Mouse (Mus musculus): Measurements from ENCODE around the gene Tulp2. TPM values are rescaled to one million over a fixed set of nuclear protein-coding genes. Genes with fewer than 3 reads are reported as not detected.
"Not testable (repeated sequence)": the region's sequence is repeated elsewhere in the genome, so short reads cannot be mapped to it uniquely, and the experiment has no call there.

Tulp2 gene
- total and polyA plus RNA-seq, 3 experiments: 1.1 to 1.2 TPM; not detected in 1

- TF ChIP-seq GABPA (IDR thresholded peaks at IDR 0.05; ENCODE audit: low read depth, low read length) (no peak), CHD1 (IDR thresholded peaks at IDR 0.05; ENCODE audit: low read depth, low read length) (no peak; the same call in 1 of the 2 replicates), USF2 (IDR thresholded peaks at IDR 0.05; ENCODE audit: borderline replicate concordance in 1 of 2, insufficient read depth in 1 of 2, low read depth in 1 of 2, low read length in 2 of 2) (no peak), CHD2 (IDR thresholded peaks at IDR 0.05; ENCODE audit: low read length) (no peak), KAT2A (conservative IDR thresholded peaks at IDR 0.05; ENCODE audit: low read depth, low read length) (no peak), ZC3H11A (IDR thresholded peaks at IDR 0.05; ENCODE audit: low read depth, low read length) (peak; percentile 23; the same call in 1 of the 2 replicates), ZMIZ1 (IDR thresholded peaks at IDR 0.05; ENCODE audit: low read depth, low read length) (no peak; the same call in none of the 2 replicates), RCOR1 (IDR thresholded peaks at IDR 0.05; ENCODE audit: low read depth, low read length) (peak; percentile 11; the same call in 1 of the 2 replicates), ETS1 (IDR thresholded peaks at IDR 0.05; ENCODE audit: low read depth, low read length) (no peak)
Measured at GRCm38 (mm10) chr7:45526474-45527120, 44.9 kb downstream of the Tulp2 start (continued).

- peak overlapping the region; percentile 95 for H3K27ac ChIP-seq (ENCODE audit: control insufficient read depth, low read depth, low read length)
- H3K9ac ChIP-seq (ENCODE audit: control insufficient read depth, low read depth, low read length, poor library complexity, severe bottlenecking): peak overlapping the region; percentile 63
Measured at GRCm38 (mm10) chr7:45527169-45527568, 45.5 kb downstream of the Tulp2 start.

GRCm38 (mm10) chr7:45529461-45529860 lies 47.8 kb downstream of the Tulp2 start:
- peak; percentile 72 for DNase-seq (ENCODE audit: low read depth, low spot score)
- Histone ChIP-seq H3K36me3 (ENCODE audit: control insufficient read depth in 1 of 2, insufficient read depth in 2 of 2, low read length in 2 of 2) (peaks cover 0 to 12% of the 10 kb centered on the region in 2 experiments; a peak in 2 of 4 replicates), H3K27me3 (ENCODE audit: control insufficient read depth in 1 of 2, insufficient read depth in 2 of 2, low read length in 2 of 2) (peaks cover 0 to 5% of the 10 kb centered on the region in 2 experiments; a peak in 2 of 4 replicates), H3K9ac (ENCODE audit: control insufficient read depth, low read depth, low read length, poor library complexity, severe bottlenecking) (peak overlapping the region; percentile 68), H3K4me1 (ENCODE audit: control insufficient read depth in 1 of 2, insufficient read depth in 2 of 2, low read length in 2 of 2) (peaks cover 0 to 15% of the 10 kb centered on the region in 2 experiments; a peak in 3 of 4 replicates), H3K4me3 (ENCODE audit: control insufficient read depth in 1 of 2, insufficient read depth in 1 of 2, low read depth in 2 of 2, low read length in 2 of 2) (peak overlapping the region; percentile 34 to 36), H3K27ac (ENCODE audit: control insufficient read depth, low read depth, low read length) (0 out of 2 replicates have a peak overlapping the region, but pooled peaks have one; percentile 15), H3K79me2 (ENCODE audit: control insufficient read depth, insufficient read depth, low read length, poor library complexity) (peaks cover 13% of the 10 kb centered on the region), H3K9me3 (replicated peaks; ENCODE audit: insufficient read depth, low read length) (no peaks in the 10 kb centered on the region)
- TF ChIP-seq E2F4 (IDR thresholded peaks at IDR 0.05; ENCODE audit: borderline replicate concordance, low read depth, low read length) (no peak), CHD1 (IDR thresholded peaks at IDR 0.05; ENCODE audit: low read depth, low read length) (no peak), UBTF (IDR thresholded peaks at IDR 0.05; ENCODE audit: borderline replicate concordance, insufficient read depth, low read depth, low read length) (no peak), NRF1 (IDR thresholded peaks at IDR 0.05; ENCODE audit: insufficient read depth, low read depth, low read length, poor library complexity, severe bottlenecking) (no peak), SIN3A (IDR thresholded peaks at IDR 0.05; ENCODE audit: low read length) (0 out of 2 replicates have a peak, but pooled peaks have one; percentile 20), ELF1 (IDR thresholded peaks at IDR 0.05; ENCODE audit: low read depth, low read length) (peak; percentile 59), ETS1 (IDR thresholded peaks at IDR 0.05; ENCODE audit: low read depth, low read length) (no peak), ZNF384 (IDR thresholded peaks at IDR 0.05; ENCODE audit: low read depth, low read length) (no peak), RCOR1 (IDR thresholded peaks at IDR 0.05; ENCODE audit: low read depth, low read length) (no peak)

More at GRCm38 (mm10) chr7:45527169-45527568, 45.5 kb downstream of the Tulp2 start:
- peak overlapping the region; percentile 59 to 95; a peak in 3 of 4 replicates for H3K4me3 ChIP-seq (ENCODE audit: control insufficient read depth in 1 of 2, insufficient read depth in 1 of 2, low read depth in 2 of 2, low read length in 2 of 2)
- H3K36me3 ChIP-seq (ENCODE audit: control insufficient read depth in 1 of 2, insufficient read depth in 2 of 2, low read length in 2 of 2): peaks cover 0 to 29% of the 10 kb centered on the region in 2 experiments; a peak in 2 of 4 replicates
- peaks cover 0 to 23% of the 10 kb centered on the region in 2 experiments; a peak in 3 of 4 replicates for H3K4me1 ChIP-seq (ENCODE audit: control insufficient read depth in 1 of 2, insufficient read depth in 2 of 2, low read length in 2 of 2)
- H3K27me3 ChIP-seq (ENCODE audit: control insufficient read depth in 1 of 2, insufficient read depth in 2 of 2, low read length in 2 of 2); H3K9me3 ChIP-seq (replicated peaks; ENCODE audit: insufficient read depth, low read length); DNase-seq (ENCODE audit: low read depth, low spot score): not testable (repeated sequence)
- TF ChIP-seq TBP (IDR thresholded peaks at IDR 0.05; ENCODE audit: low read depth, low read length): peak; percentile 66
- TF ChIP-seq ZNF384 (IDR thresholded peaks at IDR 0.05; ENCODE audit: low read depth, low read length): peak; percentile 56; the same call in 1 of the 2 replicates
- peaks cover 27% of the 10 kb centered on the region for H3K79me2 ChIP-seq (ENCODE audit: control insufficient read depth, insufficient read depth, low read length, poor library complexity)

Measured in MEL (cell line).